Mouse (Mus musculus): Measurements from ENCODE around the gene Rnf220. TPM values are rescaled to one million over a fixed set of nuclear protein-coding genes. Genes with fewer than 3 reads are reported as not detected.

Gene Rnf220
- polyA plus RNA-seq, 1 experiment from 2014 or later: 49.2 TPM

GRCm38 (mm10) chr4:117330836-117331475 lies 165.9 kb downstream of the Rnf220 start:
- DNase-seq (ENCODE audit: low read depth, low spot score): no peak
- no peak for ATAC-seq
- in situ Hi-C loops (cut with MboI; ENCODE audit: low pct_unique_long_range_greater_than_20kb): no loop called here
- POLR2A ChIA-PET: no interaction called here
- no peaks in the 10 kb centered on the region for H3K27me3 ChIP-seq
- CTCF ChIA-PET: no interaction called here
- TF ChIP-seq CTCF (IDR thresholded peaks at IDR 0.05): no peak

DNA sequence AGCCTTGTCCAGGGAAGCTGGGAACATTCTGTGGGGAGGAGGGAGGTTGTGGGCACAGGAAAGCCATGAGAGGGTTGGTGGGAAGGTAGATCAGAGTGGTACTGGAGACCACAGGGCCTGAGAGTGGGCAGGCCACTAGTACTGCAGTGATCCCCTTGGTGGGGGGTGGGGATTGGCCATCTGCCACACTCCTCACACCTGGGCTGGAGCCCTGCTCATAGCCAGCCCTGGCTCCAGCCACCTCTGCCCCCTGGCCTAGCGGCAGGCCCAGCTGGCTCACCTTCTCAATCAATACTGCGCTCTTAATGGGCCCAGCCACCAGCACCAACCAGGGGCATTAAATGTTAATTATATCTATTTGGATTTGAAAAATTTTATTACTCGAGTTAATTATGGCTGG lies 166.7 kb downstream of the Rnf220 start:
- ATAC-seq (no peak), DNase-seq (ENCODE audit: low read depth, low spot score) (no peak)
- ChIA-PET CTCF (no interaction called here), POLR2A (no interaction called here)
- no peak for TF ChIP-seq CTCF (IDR thresholded peaks at IDR 0.05)
- in situ Hi-C loops (cut with MboI; ENCODE audit: low pct_unique_long_range_greater_than_20kb): no loop called here
- no peaks in the 10 kb centered on the region for H3K27me3 ChIP-seq

DNA sequence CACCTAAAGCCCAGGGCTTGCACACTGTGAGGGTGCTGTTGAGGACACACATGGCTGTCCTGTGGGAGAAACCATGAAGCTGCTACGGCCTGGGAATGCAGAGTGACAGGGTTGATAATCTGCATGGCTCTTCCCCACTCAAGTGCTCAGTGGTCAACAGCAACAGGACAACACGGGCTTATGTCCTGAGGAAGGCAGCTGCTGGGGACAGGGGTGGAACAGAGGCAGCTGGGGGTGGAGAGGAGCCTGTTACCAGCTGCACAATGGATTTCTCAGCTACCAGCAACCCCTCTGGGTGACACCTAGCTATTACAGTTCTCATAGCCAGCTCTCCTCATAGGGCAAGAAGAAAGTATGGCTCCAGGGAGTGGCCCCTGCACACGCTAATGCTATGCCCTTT lies 169.9 kb downstream of the Rnf220 start:
- POLR2A ChIA-PET: no interaction called here
- no peak for DNase-seq (ENCODE audit: low read depth, low spot score)
- in situ Hi-C loops (cut with MboI; ENCODE audit: low pct_unique_long_range_greater_than_20kb): loop anchor here (10.0 kb wide), 1 partner anchor 198 kb away; no protein-coding TSS in a partner anchor
- no peak for TF ChIP-seq CTCF (IDR thresholded peaks at IDR 0.05)
- H3K27me3 ChIP-seq: peaks cover 9% of the 10 kb centered on the region
- CTCF ChIA-PET: no interaction called here
- ATAC-seq: no peak

DNA sequence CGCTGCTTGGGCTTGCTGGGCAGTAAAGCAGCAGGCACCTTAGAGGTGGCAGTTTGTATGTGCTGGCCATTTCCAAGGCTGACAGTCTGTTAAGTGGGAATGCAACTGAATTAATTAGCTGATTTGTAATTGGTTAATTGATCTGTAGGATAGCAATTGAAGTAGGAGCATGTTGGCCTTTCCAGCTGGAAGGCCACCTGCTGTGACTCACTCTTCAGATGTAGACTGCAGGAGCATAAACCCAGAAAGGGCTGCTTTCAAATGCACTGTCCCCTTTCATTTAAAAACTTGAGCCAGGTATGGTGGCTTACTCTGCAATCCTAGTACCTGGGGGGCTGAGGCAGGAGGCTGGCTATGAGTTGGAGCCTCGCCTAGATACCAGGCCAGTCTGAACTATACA lies 171.8 kb downstream of the Rnf220 start:
- ATAC-seq (no peak), DNase-seq (ENCODE audit: low read depth, low spot score) (no peak)
- peaks cover 11% of the 10 kb centered on the region for H3K27me3 ChIP-seq
- in situ Hi-C loops (cut with MboI; ENCODE audit: low pct_unique_long_range_greater_than_20kb): loop anchor here (10.0 kb wide), 1 partner anchor 200 kb away; no protein-coding TSS in a partner anchor
- CTCF ChIA-PET: no interaction called here
- POLR2A ChIA-PET: no interaction called here
- no peak for TF ChIP-seq CTCF (IDR thresholded peaks at IDR 0.05)

GRCm38 (mm10) chr4:117323515-117324344 lies 173.1 kb downstream of the Rnf220 start:
- POLR2A ChIA-PET: no interaction called here
- in situ Hi-C loops (cut with MboI; ENCODE audit: low pct_unique_long_range_greater_than_20kb): loop anchor here (10.0 kb wide), 1 partner anchor 201 kb away; no protein-coding TSS in a partner anchor
- peak; percentile 67 for TF ChIP-seq CTCF (IDR thresholded peaks at IDR 0.05)
- ATAC-seq: no peak
- peaks cover 11% of the 10 kb centered on the region for H3K27me3 ChIP-seq
- CTCF ChIA-PET: interaction anchor here (1.0 to 1.1 kb wide), 2 partner anchors 15 to 54 kb away, joined by 3 read pairs; no protein-coding TSS in a partner anchor
- DNase-seq (ENCODE audit: low read depth, low spot score): no peak

GRCm38 (mm10) chr4:117321011-117321410 lies 175.8 kb downstream of the Rnf220 start:
- H3K27me3 ChIP-seq: peaks cover 25% of the 10 kb centered on the region
- ATAC-seq: no peak
- ChIA-PET POLR2A (no interaction called here), CTCF (no interaction called here)
- DNase-seq (ENCODE audit: low read depth, low spot score): no peak
- no peak for TF ChIP-seq CTCF (IDR thresholded peaks at IDR 0.05)
- in situ Hi-C loops (cut with MboI; ENCODE audit: low pct_unique_long_range_greater_than_20kb): loop anchor here (10.0 kb wide), 1 partner anchor 204 kb away; no protein-coding TSS in a partner anchor

- peaks cover 32% of the 10 kb centered on the region for H3K27me3 ChIP-seq
- DNase-seq (ENCODE audit: low read depth, low spot score): no peak
- in situ Hi-C loops (cut with MboI; ENCODE audit: low pct_unique_long_range_greater_than_20kb): no loop called here
- CTCF ChIA-PET: no interaction called here
- no peak for ATAC-seq
- TF ChIP-seq CTCF (IDR thresholded peaks at IDR 0.05): no peak
- POLR2A ChIA-PET: no interaction called here
Observed at GRCm38 (mm10) chr4:117318508-117318907, 178.3 kb downstream of the Rnf220 start.

DNA sequence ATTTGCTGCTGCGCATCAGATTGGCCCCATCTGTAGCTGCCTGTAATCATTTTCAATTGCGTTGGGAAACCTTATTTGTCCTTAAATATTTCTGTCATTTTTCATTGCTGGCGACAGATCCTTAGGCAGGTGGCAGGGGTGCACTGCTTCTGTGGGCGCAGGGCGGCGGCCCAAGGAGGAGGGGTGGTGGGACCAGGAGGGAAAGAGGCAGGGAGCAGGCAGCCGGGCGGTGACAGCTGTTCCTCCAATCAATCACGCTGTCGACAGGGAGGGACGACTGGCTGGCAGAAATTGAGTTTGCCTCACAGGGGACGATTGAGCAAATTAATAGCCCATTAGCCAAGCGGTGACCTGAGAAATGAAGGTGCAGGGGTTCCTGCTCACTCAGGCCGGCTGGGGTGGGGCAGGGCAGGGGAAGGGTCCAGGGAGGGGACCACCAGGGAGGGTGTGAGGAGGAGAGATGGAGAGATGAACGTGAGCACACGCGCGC lies 179.1 kb downstream of the Rnf220 start:
- in situ Hi-C loops (cut with MboI; ENCODE audit: low pct_unique_long_range_greater_than_20kb): no loop called here
- CTCF ChIA-PET: no interaction called here
- POLR2A ChIA-PET: no interaction called here
- H3K27me3 ChIP-seq: peaks cover 25% of the 10 kb centered on the region
- DNase-seq (ENCODE audit: low read depth, low spot score) (no peak), ATAC-seq (no peak)
- TF ChIP-seq CTCF (IDR thresholded peaks at IDR 0.05): no peak

- in situ Hi-C loops (cut with MboI; ENCODE audit: low pct_unique_long_range_greater_than_20kb): no loop called here
- ChIA-PET CTCF (no interaction called here), POLR2A (no interaction called here)
- no peak for DNase-seq (ENCODE audit: low read depth, low spot score)
- TF ChIP-seq CTCF (IDR thresholded peaks at IDR 0.05): no peak
- H3K27me3 ChIP-seq: peaks cover 22% of the 10 kb centered on the region
- ATAC-seq: no peak
Observed at GRCm38 (mm10) chr4:117316800-117317199, 180.1 kb downstream of the Rnf220 start.

DNA sequence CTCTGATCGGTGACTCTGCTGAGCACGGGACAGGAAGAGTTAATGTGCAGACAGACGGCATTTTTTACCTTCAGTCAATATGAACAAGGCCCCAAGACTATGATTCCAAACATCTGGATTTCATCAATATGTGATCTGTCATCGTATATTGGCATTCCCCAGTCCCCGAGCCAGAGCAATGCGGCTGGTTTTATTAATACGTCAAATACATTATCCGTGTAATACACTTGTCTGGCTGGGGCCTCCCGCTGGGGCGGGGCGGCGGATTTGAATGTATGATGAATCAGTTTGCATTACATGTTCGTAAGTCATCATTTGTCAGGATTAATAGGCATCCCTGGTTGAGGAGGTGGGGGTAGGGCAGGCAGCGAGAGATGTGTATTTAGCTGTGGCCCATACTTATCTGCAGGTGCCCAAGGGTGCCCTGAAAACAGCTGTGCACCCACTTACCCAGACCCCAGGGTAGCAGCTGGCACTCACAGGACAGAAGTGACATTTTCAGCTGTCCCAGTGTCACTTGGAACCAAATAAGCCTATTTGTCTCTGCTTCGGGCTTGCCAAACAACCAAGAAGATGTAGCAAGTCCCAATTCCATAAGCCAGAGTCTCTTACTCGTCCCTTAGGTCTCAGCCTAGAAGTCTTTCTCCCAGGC lies 181.9 kb downstream of the Rnf220 start:
- in situ Hi-C loops (cut with MboI; ENCODE audit: low pct_unique_long_range_greater_than_20kb): no loop called here
- DNase-seq (ENCODE audit: low read depth, low spot score) (no peak), ATAC-seq (no peak)
- ChIA-PET POLR2A (no interaction called here), CTCF (no interaction called here)
- no peak for TF ChIP-seq CTCF (IDR thresholded peaks at IDR 0.05)
- H3K27me3 ChIP-seq: peaks cover 21% of the 10 kb centered on the region

- in situ Hi-C loops (cut with MboI; ENCODE audit: low pct_unique_long_range_greater_than_20kb): no loop called here
- ATAC-seq (no peak), DNase-seq (ENCODE audit: low read depth, low spot score) (no peak)
- no peak for TF ChIP-seq CTCF (IDR thresholded peaks at IDR 0.05)
- ChIA-PET POLR2A (no interaction called here), CTCF (no interaction called here)
- peaks cover 21% of the 10 kb centered on the region for H3K27me3 ChIP-seq
Observed at GRCm38 (mm10) chr4:117313085-117313424, 183.8 kb downstream of the Rnf220 start.
